Mouse (Mus musculus) liver, embryonic 14.5 days (tissue): Measurements from ENCODE around the gene Neu2. TPM values are rescaled to one million over a fixed set of nuclear protein-coding genes. Genes with fewer than 3 reads are reported as not detected.

Experiments
- ATAC-seq: fragments of 200-750 bp; cut with Nextera tagmentation; 2 replicates; pipeline ENCODE4 v1.8.0; 2017; ENCODE audit warnings: moderate number of reproducible peaks, mild to moderate bottlenecking, moderate library complexity; ENCODE audit not compliant: insufficient read depth
- DNase-seq, 3 experiments: peaks; one replicate each; pipeline ENCODE4 v3.0.0-alpha.2; 2012 to 2013; ENCODE audit warnings: low read depth in 3 of 3, low spot score in 3 of 3
- H3K27ac ChIP-seq: fragments of 300-500 bp; sonication (generic); 2 replicates; pipeline ENCODE4 v1.5.1; 2014; ENCODE audit warnings: moderate library complexity, mild to moderate bottlenecking, control low read depth, inconsistent platforms
- H3K27me3 ChIP-seq: fragments of 300-500 bp; sonication (generic); 2 replicates; pipeline ENCODE4 v1.6.1; 2014; ENCODE audit warnings: mild to moderate bottlenecking, low read length, moderate library complexity; ENCODE audit not compliant: control insufficient read depth, insufficient read depth
- H3K36me3 ChIP-seq: fragments of 300-500 bp; sonication (generic); replicated peaks from 2 replicates; pipeline ENCODE4 v1.6.1; 2014; ENCODE audit warnings: low read depth; ENCODE audit not compliant: control insufficient read depth, insufficient read depth
- H3K4me1 ChIP-seq, 2 experiments: fragments of 200-500 bp in 1 of 2; fragments of 300-500 bp in 1 of 2; sonication (generic) in 1 of 2; replicated peaks; 2 replicates each; pipeline ENCODE4 v1.6.1; 2012 to 2014; ENCODE audit warnings: antibody characterized with exemption in 1 of 2, inconsistent platforms in 1 of 2, low read length in 1 of 2; ENCODE audit not compliant: control insufficient read depth in 2 of 2, insufficient read depth in 2 of 2
- H3K4me2 ChIP-seq: fragments of 300-500 bp; sonication (generic); 2 replicates; pipeline ENCODE4 v1.6.1; 2014; ENCODE audit warnings: low read depth, mild to moderate bottlenecking, control low read depth, moderate library complexity
- H3K4me3 ChIP-seq, 2 experiments: fragments of 200-500 bp in 1 of 2; fragments of 300-500 bp in 1 of 2; sonication (generic) in 1 of 2; 2 replicates each; pipeline ENCODE4 v1.5.1; 2012 to 2014; ENCODE audit warnings: low read depth in 2 of 2, low read length in 2 of 2, mild to moderate bottlenecking in 2 of 2, control low read depth in 1 of 2, inconsistent platforms in 1 of 2, moderate library complexity in 1 of 2; ENCODE audit not compliant: insufficient read depth in 1 of 2
- H3K9ac ChIP-seq: fragments of 300-500 bp; sonication (generic); replicated peaks from 2 replicates; pipeline ENCODE4 v1.6.1; 2014; ENCODE audit warnings: mild to moderate bottlenecking, control low read depth, moderate library complexity
- H3K9me3 ChIP-seq: fragments of 300-500 bp; sonication (generic); 2 replicates; pipeline ENCODE4 v1.6.1; 2016; ENCODE audit warnings: low read length, mixed read lengths; ENCODE audit not compliant: control insufficient read depth
- CTCF ChIP-seq: IDR thresholded peaks from 2 replicates; pipeline ENCODE4 v1.5.1; 2016; ENCODE audit warnings: antibody characterized with exemption, low read depth, control low read depth
- EP300 ChIP-seq: IDR thresholded peaks from 2 replicates; pipeline ENCODE4 v1.6.1; 2016; ENCODE audit warnings: antibody characterized with exemption, low read depth
- WGBS: fragments of 180-500 bp; shearing (Covaris S2); extraction: QIAGEN DNeasy Blood & Tissue Kit; methylation state at CpG from one replicate; pipeline ENCODE4 v1.1.7; 2014; ENCODE audit not compliant: insufficient replicate concordance; 5-methylcytosine and 5-hydroxymethylcytosine counted together
- polyA plus RNA-seq, 2 experiments: library from polyadenylated mRNA; depleted of rRNA in 1 of 2; stranded (reverse) in 1 of 2; unstranded in 1 of 2; fragments of >200 nt; fragmentation: Nextera tagmentation in 1 of 2; extraction: Ambion mirVana in 1 of 2; gene quantifications; 2 replicates each; pipeline versions ENCODE4 v1.2.1 to v1.2.3; 2012 to 2014

Neu2 gene
- polyA plus RNA-seq, 2 experiments, result 0.20 to 0.28 TPM

DNA sequence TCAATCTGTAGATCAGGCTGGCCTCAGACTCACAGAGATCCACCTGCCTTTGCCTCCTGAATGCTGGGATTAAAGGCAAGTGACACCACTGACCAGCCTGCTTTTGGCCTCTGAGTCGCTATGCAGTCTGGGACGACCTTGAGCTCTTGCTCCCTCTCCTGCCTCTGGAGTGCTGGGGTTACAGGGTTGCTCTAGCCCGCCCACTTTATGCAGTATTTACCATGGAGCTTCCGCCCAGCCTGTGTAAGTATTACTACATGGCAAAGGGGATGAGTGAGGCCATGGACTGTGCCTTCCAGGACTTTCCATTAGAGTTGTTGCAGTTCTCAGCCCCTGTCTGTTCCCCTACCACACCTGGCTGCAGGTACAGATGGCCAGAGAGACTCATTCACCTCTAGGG lies 22.7 kb downstream of the Neu2 start:
- H3K4me1 ChIP-seq, result no peaks in the 10 kb centered on the region; a peak in 1 of 4 replicates
- no peak overlapping the region for H3K27ac ChIP-seq
- H3K9me3 ChIP-seq, result no peaks in the 10 kb centered on the region
- no peaks in the 10 kb centered on the region for H3K27me3 ChIP-seq
- no peak overlapping the region for H3K9ac ChIP-seq
- ATAC-seq, result peak; percentile 53
- TF ChIP-seq EP300, result no peak
- no peak for TF ChIP-seq CTCF
- no peaks in the 10 kb centered on the region for H3K36me3 ChIP-seq
- WGBS, result 52% methylated on average over 4 of the region's 4 CpGs
- DNase-seq, result peak in 2 of 3 experiments; percentile 7 to 22
- H3K4me3 ChIP-seq, result no peak overlapping the region
- no peak overlapping the region for H3K4me2 ChIP-seq

DNA sequence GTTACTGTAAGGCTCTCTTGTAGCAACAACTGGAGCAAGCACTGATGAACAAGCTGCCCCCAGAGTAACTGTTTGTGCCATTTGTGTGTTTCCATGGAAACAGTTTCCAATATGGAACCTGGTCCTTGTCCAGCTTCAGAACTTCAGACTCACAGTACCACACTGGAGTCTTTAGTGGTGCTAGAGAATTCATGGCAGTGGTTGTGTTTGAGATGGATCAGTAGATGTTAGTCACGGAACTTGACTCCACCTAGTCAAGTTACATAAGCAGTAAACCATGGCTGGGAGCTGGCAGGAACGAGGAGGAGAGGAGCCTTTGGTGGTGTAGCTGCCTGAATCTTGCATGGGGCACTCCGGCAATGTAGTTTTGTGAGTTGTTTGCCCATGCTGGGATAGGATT lies 24.4 kb downstream of the Neu2 start:
- H3K27ac ChIP-seq, result no peak overlapping the region
- no peak overlapping the region for H3K4me3 ChIP-seq
- H3K9ac ChIP-seq, result no peak overlapping the region
- TF ChIP-seq EP300 (no peak), CTCF (no peak)
- no peaks in the 10 kb centered on the region; a peak in 1 of 4 replicates for H3K4me1 ChIP-seq
- H3K36me3 ChIP-seq, result no peaks in the 10 kb centered on the region
- no peaks in the 10 kb centered on the region for H3K27me3 ChIP-seq
- no peaks in the 10 kb centered on the region for H3K9me3 ChIP-seq
- DNase-seq (no peak), ATAC-seq (no peak)
- H3K4me2 ChIP-seq, result no peak overlapping the region
- 64% methylated on average over 3 of the region's 3 CpGs for WGBS

DNA sequence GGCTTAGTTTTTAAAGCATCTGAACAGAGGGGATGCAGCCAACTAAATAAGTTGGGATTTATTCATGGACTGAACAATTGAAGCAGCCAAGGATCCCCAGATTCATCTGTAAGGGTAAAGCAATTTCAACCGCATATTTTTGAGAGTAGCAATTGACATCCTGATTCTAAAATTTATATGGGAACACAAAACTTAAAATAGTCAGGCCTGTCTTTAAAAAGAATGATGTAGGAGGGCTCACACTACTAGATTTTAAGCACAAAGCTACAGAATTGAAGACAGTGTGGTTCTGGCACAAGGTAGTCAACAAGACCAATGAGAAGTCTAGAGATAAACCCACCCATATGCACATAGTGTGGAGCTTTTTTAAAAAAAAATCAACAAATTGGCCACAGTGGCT lies 27.3 kb downstream of the Neu2 start:
- Histone ChIP-seq H3K4me3 (no peak overlapping the region), H3K9me3 (no peaks in the 10 kb centered on the region), H3K4me2 (no peak overlapping the region), H3K27me3 (no peaks in the 10 kb centered on the region), H3K4me1 (no peaks in the 10 kb centered on the region; a peak in 1 of 4 replicates), H3K36me3 (no peaks in the 10 kb centered on the region), H3K27ac (no peak overlapping the region), H3K9ac (no peak overlapping the region)
- DNase-seq (no peak), ATAC-seq (no peak)
- WGBS, result 63% methylated on average over 1 of the region's 1 CpGs
- TF ChIP-seq CTCF (no peak), EP300 (no peak)

DNA sequence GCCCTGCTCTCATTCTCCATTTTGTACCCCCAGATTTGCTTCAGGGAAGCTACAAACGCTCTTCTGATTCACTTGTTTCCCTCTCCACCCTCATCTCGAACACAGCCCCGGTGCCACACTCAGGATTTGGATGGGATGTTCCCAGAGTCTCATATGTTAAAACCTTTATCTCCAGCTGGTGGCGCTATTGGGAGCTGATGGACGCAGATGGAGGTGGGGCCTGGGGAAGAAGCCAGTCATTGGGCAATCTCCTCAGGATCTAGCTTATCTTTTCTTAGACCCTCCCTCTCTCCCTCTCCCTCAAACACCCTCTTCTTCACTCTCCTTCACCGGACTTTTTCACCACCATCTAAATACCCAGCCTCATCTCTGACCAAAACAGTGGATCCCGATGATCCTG lies 31.9 kb downstream of the Neu2 start:
- DNase-seq (peak in 2 of 3 experiments; percentile 9 to 22), ATAC-seq (no peak)

DNA sequence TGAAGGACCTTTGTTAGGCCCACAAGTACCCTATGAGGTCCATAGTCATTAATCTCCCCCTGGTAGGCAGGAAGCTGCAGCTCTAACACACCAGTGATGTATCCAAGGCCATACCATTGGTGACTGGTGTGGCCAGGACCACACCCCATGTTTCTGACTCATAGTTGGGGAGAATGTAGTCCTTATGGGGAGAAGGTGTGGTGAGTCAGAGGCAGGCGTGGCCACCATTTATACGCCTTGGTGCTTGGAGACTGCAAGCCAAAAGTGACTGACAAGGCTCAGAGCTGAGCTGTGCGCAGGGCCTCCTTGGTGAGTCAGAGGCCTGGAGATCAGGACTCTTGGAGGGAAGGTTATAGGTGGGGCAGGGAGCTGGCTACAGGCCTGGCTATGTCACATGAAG lies 41.3 kb downstream of the Neu2 start:
- H3K4me3 ChIP-seq, result no peak overlapping the region
- TF ChIP-seq EP300 (no peak), CTCF (no peak)
- no peak overlapping the region for H3K9ac ChIP-seq
- no peaks in the 10 kb centered on the region for H3K9me3 ChIP-seq
- no peak overlapping the region for H3K4me2 ChIP-seq
- DNase-seq (peak in 1 of 3 experiments; percentile 11), ATAC-seq (no peak)
- no peaks in the 10 kb centered on the region for H3K27me3 ChIP-seq
- 73% methylated on average over 3 of the region's 3 CpGs for WGBS
- no peaks in the 10 kb centered on the region; a peak in 1 of 4 replicates for H3K4me1 ChIP-seq
- no peaks in the 10 kb centered on the region for H3K36me3 ChIP-seq
- H3K27ac ChIP-seq, result no peak overlapping the region

More for the DNA sequence above, 31.9 kb downstream of the Neu2 start:
- WGBS, result 26% methylated on average over 7 of the region's 7 CpGs
- H3K36me3 ChIP-seq, result no peaks in the 10 kb centered on the region
- no peaks in the 10 kb centered on the region for H3K9me3 ChIP-seq
- H3K4me1 ChIP-seq, result no peaks in the 10 kb centered on the region
- H3K27me3 ChIP-seq, result no peaks in the 10 kb centered on the region
- H3K4me3 ChIP-seq, result no peak overlapping the region
- no peak overlapping the region for H3K4me2 ChIP-seq
- H3K9ac ChIP-seq, result no peak overlapping the region
- no peak overlapping the region for H3K27ac ChIP-seq
- TF ChIP-seq EP300 (no peak), CTCF (peak; percentile 62)
